Mouse (Mus musculus) skeletal muscle tissue, postnatal 0 days (tissue): ENCODE data around the gene Lrch3. TPM values are rescaled to one million over a fixed set of nuclear protein-coding genes. Genes with fewer than 3 reads are reported as not detected.

Experiments
- polyA plus RNA-seq: library from polyadenylated mRNA; unstranded; fragments of >200 nt; fragmentation: Nextera tagmentation; extraction: Ambion mirVana; gene quantifications from 2 replicates; pipeline ENCODE4 v1.2.1, GENCODE M21; 2015

Gene Lrch3
- polyA plus RNA-seq = 10.5 and 12.2 TPM in 2 replicates

GRCm38 (mm10) chr16:32913937-32914881 is at the start of gene Lrch3:
Lrch3 (plus strand) TSS chr16:32914100.

DNA sequence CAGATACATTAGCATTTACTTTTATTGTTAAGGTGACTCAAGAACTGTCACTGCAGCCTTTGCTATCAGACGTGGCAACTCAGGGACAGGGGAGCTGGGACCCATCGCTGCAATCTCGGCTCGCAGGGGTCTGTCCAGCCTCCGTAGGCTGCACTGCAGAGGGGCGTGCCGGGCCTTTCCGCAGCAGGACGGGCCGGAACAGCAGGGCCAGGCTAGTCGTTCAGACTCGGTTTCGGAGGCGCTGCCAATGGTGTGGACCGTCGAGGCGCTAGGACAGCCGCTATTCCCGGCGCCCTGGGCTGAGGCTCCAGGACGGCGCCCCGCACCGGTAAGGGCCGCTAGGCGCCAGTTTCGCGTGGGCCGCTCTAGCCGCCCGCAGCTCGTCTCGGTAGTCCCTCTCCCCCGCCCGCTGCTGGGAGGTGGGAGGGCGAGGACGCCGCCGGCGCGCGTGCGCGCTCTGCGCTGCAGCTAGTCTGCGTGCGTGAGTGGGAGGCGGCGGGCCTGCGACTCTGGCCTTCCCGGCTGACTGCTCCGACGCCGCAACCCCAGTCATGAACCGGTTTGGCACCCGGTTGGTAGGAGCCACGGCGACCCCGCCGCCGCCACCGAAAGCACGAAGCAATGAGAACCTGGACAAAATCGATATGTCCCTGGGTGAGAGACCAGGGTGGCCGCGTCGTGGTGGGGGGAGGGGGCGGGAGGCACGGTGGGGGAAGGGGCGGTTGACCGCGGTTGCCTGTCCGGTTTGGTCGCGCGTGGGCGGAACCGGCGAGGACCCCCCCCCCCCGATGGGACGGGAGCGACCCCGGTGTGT is 36.4 kb upstream of the Lrch3 start, which contains the start of the genes Fyttd1 and Rubcn:
TSS of gene Fyttd1 (plus strand) at position 158 of the 814 bp plus-strand sequence.
TSS of gene Rubcn (minus strand) at position 424 of the 814 bp plus-strand sequence.

GRCm38 (mm10) chr16:33056095-33056785 is 142.3 kb downstream of the Lrch3 start, which contains the start of the genes Iqcg and Rpl35a:
Iqcg (minus strand) TSS chr16:33056218.
Rpl35a (plus strand) TSS chr16:33056453.

DNA sequence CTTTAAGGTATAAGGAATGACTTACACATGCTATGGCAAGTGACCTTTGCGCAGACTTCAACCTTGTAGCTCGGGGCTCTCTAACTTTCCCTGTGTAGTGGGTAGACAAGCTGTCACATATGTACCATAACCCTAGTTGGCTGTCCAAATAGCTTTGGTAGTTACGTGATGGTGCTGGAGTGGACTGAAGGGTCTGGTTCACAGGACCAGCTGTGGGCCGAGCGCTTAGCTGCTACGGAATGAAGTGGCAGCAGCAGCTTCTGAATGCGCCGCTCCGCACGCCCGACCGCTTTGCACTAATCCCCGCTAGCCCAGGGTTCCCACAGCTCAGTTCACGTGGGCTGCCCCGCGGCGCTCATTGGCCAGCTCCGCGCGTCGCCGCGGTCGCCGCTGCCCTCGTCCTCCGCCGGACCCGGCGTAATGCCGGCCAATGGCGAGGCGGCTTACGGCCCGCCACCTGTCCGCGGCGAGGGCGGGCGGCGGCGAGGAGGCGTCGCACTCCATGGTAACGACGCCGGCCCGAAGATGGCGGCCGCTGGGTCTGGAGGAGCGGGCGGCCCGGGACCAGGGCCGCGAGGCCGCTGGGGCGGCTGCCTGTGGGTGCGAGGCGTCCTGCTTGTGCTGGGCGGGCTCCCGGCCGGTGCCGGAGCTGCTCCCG is 148.3 kb downstream of the Lrch3 start, which contains the start of gene Lmln:
TSS of gene Lmln (plus strand) at position 498 of the 658 bp plus-strand sequence.

Other genes starting within 250 kb of the Lrch3 start
- gene Muc4, start 178.2 kb upstream of the Lrch3 start, polyA plus RNA-seq = 0.12 TPM in 2 replicates
- 0.26 and 0.28 TPM in 2 replicates for gene Muc20, start 116.7 kb upstream of the Lrch3 start, polyA plus RNA-seq
- gene Smbd1, start 103.6 kb upstream of the Lrch3 start, polyA plus RNA-seq = not detected in 2 replicates
- 136 and 145 TPM in 2 replicates for gene Fyttd1, start 36.6 kb upstream of the Lrch3 start, polyA plus RNA-seq
- gene Rubcn, start 36.3 kb upstream of the Lrch3 start, polyA plus RNA-seq = 17.1 and 20.5 TPM in 2 replicates
- gene Iqcg, start 142.1 kb downstream of the Lrch3 start, polyA plus RNA-seq = 2.5 and 2.7 TPM in 2 replicates
- 670 and 712 TPM in 2 replicates for gene Rpl35a, start 142.4 kb downstream of the Lrch3 start, polyA plus RNA-seq
- gene Lmln, start 148.4 kb downstream of the Lrch3 start, polyA plus RNA-seq = 1.0 and 1.3 TPM in 2 replicates